ENCODE assay signal across 8 mouse cellular contexts in the genomic region with DNA sequence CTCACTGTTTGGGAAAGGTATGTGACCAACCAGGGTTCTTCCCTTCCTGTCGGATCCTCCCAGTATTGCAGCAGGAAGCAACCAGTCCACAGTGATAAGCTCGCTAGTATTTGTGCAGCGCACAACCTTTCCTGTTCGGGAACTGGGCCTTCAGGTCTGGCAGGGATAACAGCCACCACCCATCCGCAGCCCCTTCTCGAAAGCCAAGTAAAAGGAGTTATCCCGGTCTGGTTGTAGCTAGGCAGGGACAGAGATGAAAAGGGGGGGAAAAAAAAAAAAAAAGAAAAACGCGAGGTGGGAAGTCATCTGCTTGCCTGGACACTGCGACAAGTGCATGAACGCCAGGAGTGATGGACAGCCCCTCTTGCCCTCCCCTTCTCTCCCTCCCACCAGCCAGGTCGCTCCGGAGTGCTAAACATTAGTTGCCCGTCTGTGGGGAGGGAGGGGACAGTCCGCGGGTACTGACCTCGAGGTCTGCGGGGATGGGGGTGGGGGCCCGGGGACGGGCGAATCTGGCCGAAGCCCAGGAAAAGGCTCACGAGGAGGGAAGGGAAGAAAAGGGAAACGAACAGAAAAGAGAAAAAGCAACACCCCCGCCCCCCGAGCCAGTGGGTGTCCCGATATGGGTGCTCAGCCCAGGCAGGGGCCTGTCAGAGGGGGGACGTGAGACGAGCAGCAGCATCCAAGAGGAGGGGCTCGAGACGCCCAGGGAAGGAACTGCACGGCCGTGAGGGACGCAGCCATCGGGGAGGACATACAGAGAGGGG. TPM values are rescaled to one million over a fixed set of nuclear protein-coding genes. Genes with fewer than 3 reads are reported as not detected.
DNase-seq lines count a peak whose midpoint lies in the region; ATAC-seq lines count a peak whose summit lies in the region.

No protein-coding gene starts in this region.

- peak overlapping the region; percentile 67 for H3K4me2 ChIP-seq in hindbrain, embryonic 14.5 days (replicated peaks)

- H3K9me3 ChIP-seq in hindbrain, embryonic 14.5 days (ENCODE audit: control insufficient read depth, low read length) = no peaks in the 10 kb centered on the region

- H3K36me3 ChIP-seq in hindbrain, embryonic 14.5 days (replicated peaks; ENCODE audit: control insufficient read depth, insufficient read depth) = no peaks in the 10 kb centered on the region

- peak overlapping the region; percentile 94 for H3K27ac ChIP-seq in hindbrain, embryonic 14.5 days

- H3K4me1 ChIP-seq in hindbrain, embryonic 14.5 days (replicated peaks; ENCODE audit: control insufficient read depth, insufficient read depth, low read length) = peaks cover 7% of the 10 kb centered on the region

- DNase-seq in adipocyte (ENCODE audit: low spot score) = peak; percentile 72
- DNase-seq in cerebellum, postnatal 4 days (ENCODE audit: low spot score in 2 of 2) = peak; percentile 24 to 38
- peak; percentile 33 to 40 for DNase-seq in frontal cortex, postnatal 36 days (ENCODE audit: low spot score in 2 of 2)
- peak; percentile 60 for DNase-seq in hindbrain, embryonic 14.5 days (ENCODE audit: low spot score)
- peak; percentile 37 to 42 for DNase-seq in left cerebral cortex, adult 18-20 months (ENCODE audit: low spot score in 2 of 2)
- peak; percentile 72 to 76 for DNase-seq in lung, postnatal 4 days
- peak; percentile 70 to 71 for DNase-seq in right cerebral cortex, postnatal 10 days (ENCODE audit: low spot score in 2 of 2)
- DNase-seq in urinary bladder, postnatal 14 days (ENCODE audit: low spot score) = peak; percentile 76

- peak overlapping the region; percentile 82 for H3K9ac ChIP-seq in hindbrain, embryonic 14.5 days

- peak; percentile 85 for ATAC-seq in hindbrain, embryonic 14.5 days (ENCODE audit: low FRiP score)

- WGBS in hindbrain, embryonic 14.5 days = under 1% methylated on average over 32 of the region's 35 CpGs

- H3K27me3 ChIP-seq in hindbrain, embryonic 14.5 days (ENCODE audit: control insufficient read depth, insufficient read depth, low read length) = no peaks in the 10 kb centered on the region

- peak overlapping the region; percentile 59 for H3K4me3 ChIP-seq in hindbrain, embryonic 14.5 days (replicated peaks; ENCODE audit: low read length)

RNA-seq across cellular contexts. Expression of a gene that starts 0.7 kb away (rescaled TPM):
- 450 and 457 TPM in 2 replicates for polyA plus RNA-seq in hindbrain, embryonic 14.5 days (2014; fragmentation: Nextera tagmentation; extraction: Ambion mirVana)
- 100 to 1,000 TPM; 229 to 237 TPM for total RNA-seq in left cerebral cortex, adult 18-20 months (2021)

Comparison
In these comparisons a context has a peak if more than half of its experiments do, and no peak if none do; other contexts are left out.
1. Peak in every context shown above with its lines: DNase-seq, ATAC-seq, H3K4me3 ChIP-seq and H3K27ac ChIP-seq.